Mouse (Mus musculus) myocyte (in vitro differentiated cells): Measurements from ENCODE around the gene Epo.

Source experiments
- E2F4 ChIP-seq: IDR thresholded peaks from one replicate; pipeline ENCODE4 v1.6.1; 2011; ENCODE audit warnings: mild to moderate bottlenecking, control low read depth, moderate library complexity; ENCODE audit not compliant: insufficient read depth
- MAX ChIP-seq: IDR thresholded peaks from one replicate; pipeline ENCODE4 v1.6.1; 2011; ENCODE audit warnings: low read depth, mild to moderate bottlenecking, control low read depth
- MYOD1 ChIP-seq, 3 experiments: IDR thresholded peaks; one replicate each; pipeline ENCODE4 v1.6.1; 2011; ENCODE audit warnings: control low read depth in 2 of 3, low read depth in 2 of 3, mild to moderate bottlenecking in 2 of 3, moderate library complexity in 1 of 3; ENCODE audit not compliant: insufficient read length in 2 of 3, control insufficient read depth in 1 of 3
- MYOG ChIP-seq, 3 experiments: IDR thresholded peaks; one replicate each; pipeline ENCODE4 v1.6.1; 2011; ENCODE audit warnings: control low read depth in 2 of 3, low read depth in 2 of 3, mild to moderate bottlenecking in 2 of 3; ENCODE audit not compliant: insufficient read length in 2 of 3, control insufficient read depth in 1 of 3, insufficient read depth in 1 of 3
- POLR2A ChIP-seq: IDR thresholded peaks from one replicate; pipeline ENCODE4 v1.6.1; 2011; ENCODE audit warnings: low read depth, mild to moderate bottlenecking, control low read depth, moderate library complexity; ENCODE audit not compliant: insufficient read length
- POLR2AphosphoS2 ChIP-seq: IDR thresholded peaks from one replicate; pipeline ENCODE4 v1.6.1; 2011; ENCODE audit warnings: low read depth, control low read depth; ENCODE audit not compliant: insufficient read length
- REST ChIP-seq: IDR thresholded peaks from one replicate; pipeline ENCODE4 v1.6.1; 2011; ENCODE audit warnings: mild to moderate bottlenecking, control low read depth, moderate library complexity; ENCODE audit not compliant: insufficient read depth, insufficient read length
- TCF12 ChIP-seq: IDR thresholded peaks from one replicate; pipeline ENCODE4 v1.6.1; 2011; ENCODE audit warnings: mild to moderate bottlenecking, control low read depth; ENCODE audit not compliant: poor library complexity, insufficient read depth, severe bottlenecking
- USF1 ChIP-seq: IDR thresholded peaks from one replicate; pipeline ENCODE4 v1.6.1; 2011; ENCODE audit warnings: low read depth, mild to moderate bottlenecking, control low read depth, moderate library complexity

DNA sequence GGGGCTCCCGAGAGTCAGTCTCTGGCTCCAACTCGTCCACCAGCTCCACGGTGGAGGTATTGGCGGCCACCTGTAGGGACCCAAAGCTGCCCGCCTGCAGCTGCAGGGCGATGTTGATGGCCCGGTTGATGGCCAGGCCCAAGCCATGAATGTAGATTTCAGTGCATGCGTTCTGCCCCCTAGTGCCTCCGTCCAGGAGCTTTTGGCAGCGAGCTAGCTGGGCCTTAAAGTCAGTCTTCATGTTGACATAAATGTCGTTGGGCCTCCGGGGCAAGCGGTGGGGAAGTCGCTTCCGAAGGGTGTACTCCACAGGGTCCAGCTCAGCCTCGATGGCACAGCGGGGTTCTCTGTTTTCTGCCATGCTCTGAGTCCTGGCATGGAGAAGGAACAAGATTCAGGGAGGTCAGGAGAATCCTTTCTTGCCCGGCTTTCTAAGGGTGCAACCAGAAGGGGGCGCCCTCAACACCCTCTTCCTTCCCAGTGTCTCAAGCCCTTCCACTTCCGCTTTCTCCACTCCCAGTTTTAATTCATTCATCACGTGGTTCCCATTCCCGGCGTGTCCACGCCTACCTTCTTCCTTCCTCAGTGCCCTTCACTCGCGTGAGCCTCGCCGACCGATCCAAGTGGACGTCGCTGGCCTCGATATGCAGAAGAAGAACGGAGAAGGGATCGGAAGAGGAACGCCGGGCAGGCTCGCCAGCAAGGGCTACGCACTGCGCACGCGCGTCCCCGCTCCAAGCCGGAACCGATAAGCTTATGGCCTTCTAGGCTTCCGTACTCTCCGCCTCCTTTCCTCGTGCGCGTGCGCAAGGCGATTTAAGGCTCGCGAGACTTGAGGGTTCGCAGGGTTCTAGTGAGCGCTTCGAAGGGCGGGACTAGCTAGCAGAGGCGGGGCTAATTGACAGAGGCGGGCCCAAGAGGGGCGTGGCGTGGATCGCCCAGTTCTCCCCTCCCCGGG, 31.1 kb downstream of the Epo start, which contains the start of gene Pop7:
- TF ChIP-seq MYOG (IDR thresholded peaks at IDR 0.05; ENCODE audit: control insufficient read depth in 1 of 3, insufficient read depth in 1 of 3, insufficient read length in 2 of 3, low read depth in 2 of 3) = no peak
- TF ChIP-seq POLR2A = peak; percentile 46
- TF ChIP-seq E2F4 = peak; percentile 15
- TF ChIP-seq POLR2AphosphoS2 = no peak
- no peak for TF ChIP-seq MYOD1 (IDR thresholded peaks at IDR 0.05; ENCODE audit: control insufficient read depth in 1 of 3, insufficient read length in 2 of 3, low read depth in 2 of 3)
- TF ChIP-seq TCF12 = no peak
- TF ChIP-seq MAX = peak; percentile 23
- no peak for TF ChIP-seq REST
- peak; percentile 98 for TF ChIP-seq USF1
